Mouse (Mus musculus): ENCODE results near the gene Kiss1r. TPM values are rescaled to one million over a fixed set of nuclear protein-coding genes. Genes with fewer than 3 reads are reported as not detected.

Kiss1r gene
- total RNA-seq, 4 experiments from 2014 or later: 1.1 to 5.6 (median 4.0) TPM

DNA sequence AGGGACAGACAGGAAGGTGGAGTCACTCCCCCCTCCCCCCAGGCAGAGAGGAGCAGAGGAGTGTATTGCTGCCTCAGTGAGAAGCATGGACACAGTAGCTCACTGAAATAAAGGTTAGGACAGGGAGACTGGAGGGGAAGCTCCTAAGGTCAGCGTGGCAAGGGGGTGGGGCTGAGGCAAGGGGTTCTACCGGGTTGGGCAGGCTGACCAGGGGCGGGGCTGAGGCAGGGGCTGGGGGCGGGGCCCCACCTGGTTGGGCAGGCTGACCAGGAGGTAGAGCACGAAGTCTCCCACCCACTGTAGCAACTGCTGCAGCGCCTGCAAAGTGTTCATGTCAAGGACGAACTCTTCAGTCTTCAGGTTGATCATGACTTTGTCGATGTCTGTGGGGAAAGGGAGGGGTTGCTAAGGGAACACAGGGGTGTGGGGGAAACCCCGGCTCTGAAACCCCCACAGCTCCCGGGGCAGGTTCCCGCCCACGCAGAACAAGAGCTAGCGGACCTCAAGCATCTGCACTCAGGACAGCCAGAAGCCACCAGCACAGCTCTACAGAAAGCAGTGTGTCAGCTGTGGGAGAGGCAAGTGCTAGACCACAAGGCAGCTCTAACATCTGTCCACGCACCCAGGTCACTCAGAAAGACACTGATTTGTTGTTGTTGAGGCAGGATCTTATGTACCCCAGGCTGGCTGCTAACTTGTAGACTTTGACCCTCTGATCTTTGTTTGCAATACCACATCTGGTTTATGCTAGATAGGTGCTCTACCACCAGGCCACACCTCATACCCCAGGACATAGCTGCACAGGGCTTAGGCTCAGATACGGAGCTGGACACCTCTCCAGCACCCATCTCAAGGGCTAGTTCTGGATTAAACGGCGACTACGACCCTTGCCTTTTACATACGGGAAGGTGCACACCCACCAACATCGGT is 19.2 kb upstream of the Kiss1r start:
- DNase-seq: no peak

DNA sequence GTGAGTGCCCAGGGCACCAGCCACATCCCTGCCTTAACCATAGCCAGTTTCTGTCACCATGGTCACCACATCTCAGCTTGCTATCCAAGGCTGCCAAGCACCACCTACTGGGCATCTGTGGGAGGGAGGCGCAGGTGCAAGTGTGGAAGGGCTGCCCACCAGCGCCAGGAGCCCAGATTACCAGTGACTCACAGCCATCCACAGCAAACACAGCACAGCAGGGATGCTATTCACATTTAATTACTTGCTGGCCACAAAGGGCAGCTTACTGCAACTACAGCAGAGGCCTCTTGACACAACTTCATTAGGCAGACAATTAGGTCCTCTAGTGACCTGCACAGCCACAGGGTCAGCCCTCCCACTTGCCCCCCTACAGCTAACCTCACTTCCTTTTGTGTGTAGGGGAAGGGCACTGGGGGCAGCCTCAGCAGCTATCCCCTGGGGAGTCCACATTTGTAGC is 15.8 kb upstream of the Kiss1r start:
- no peak for DNase-seq

DNA sequence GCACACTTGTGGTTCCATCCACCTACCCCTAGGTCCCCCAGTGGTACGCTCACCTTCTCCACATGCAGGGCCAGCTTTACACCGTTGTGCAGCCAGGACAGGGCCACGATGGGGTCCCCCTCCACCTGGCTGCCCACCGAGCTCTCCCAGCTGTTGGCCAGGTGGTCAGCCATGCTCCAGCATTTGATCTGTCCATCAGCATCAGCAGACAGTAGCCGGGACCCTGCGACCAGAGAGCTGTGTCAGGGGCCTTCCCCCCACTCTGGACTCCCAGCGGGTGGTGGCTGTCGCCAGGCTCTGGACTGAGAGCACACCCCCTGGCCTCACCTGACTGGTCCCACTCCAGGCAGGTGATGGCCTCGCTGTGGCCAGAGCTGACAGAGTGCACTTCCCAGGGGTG is 10.1 kb upstream of the Kiss1r start:
- no peak for DNase-seq

DNA sequence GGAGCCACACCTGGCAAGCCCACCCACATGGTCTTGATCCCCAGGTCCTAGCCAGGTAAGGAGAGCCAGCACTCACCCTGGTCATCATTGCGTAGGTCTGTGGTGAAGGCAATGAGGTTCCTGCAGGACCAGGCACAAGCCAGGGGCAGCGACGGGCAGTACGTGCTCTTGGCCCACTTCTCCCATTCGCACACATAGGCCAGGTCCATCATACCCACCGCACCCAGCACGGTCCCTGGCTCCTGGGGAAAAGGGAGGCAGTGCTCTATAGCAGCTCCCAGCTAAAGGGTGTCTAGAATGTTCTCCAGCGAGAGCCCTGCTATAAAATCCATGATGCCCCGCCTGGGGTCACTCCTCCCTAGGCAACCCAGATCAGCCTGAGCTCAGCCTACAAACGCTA is 9.4 kb upstream of the Kiss1r start:
- no peak for DNase-seq

DNA sequence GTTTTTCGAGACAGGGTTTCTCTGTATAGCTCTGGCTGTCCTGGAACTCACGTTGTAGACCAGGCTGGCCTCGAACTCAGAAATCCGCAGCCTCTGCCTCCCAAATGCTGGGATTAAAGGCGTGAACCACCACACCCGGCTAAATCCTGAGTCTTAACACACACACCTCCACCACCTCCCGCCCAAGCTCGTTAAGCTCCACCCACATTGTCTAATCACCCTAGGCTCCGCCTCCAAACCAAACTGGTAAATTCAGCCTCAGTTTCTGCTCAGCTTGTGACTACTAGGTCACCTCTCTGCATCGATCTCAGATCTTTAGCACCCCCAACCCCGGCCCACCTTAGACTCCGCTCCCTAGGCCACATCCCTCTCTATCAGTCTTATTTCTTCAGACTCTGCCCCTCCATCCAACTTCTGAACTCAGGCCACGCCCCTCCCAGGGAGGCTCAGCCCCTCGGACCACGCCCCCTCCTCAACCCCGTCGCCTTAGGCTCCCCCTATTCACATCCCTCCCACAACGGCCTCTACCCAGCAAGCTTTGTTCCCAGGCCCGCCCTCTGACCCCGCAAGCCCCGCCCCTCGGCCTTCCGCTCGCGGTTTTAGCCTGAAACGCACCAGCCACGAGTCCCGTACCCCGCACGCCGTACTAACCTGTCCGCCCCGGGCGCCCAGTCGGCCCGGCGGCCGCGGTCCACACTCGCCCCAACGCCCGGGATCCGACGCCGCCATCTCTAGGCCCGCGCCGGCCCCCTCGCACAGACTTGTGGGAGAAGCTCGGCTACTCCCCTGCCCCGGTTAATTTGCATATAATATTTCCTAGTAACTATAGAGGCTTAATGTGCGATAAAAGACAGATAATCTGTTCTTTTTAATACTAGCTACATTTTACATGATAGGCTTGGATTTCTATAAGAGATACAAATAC is 8.3 kb upstream of the Kiss1r start, which contains the start of gene Med16:
Gene Med16 (minus strand): TSS at position 757 of the 925 bp plus-strand sequence.
- DNase-seq: peak; percentile 97

DNA sequence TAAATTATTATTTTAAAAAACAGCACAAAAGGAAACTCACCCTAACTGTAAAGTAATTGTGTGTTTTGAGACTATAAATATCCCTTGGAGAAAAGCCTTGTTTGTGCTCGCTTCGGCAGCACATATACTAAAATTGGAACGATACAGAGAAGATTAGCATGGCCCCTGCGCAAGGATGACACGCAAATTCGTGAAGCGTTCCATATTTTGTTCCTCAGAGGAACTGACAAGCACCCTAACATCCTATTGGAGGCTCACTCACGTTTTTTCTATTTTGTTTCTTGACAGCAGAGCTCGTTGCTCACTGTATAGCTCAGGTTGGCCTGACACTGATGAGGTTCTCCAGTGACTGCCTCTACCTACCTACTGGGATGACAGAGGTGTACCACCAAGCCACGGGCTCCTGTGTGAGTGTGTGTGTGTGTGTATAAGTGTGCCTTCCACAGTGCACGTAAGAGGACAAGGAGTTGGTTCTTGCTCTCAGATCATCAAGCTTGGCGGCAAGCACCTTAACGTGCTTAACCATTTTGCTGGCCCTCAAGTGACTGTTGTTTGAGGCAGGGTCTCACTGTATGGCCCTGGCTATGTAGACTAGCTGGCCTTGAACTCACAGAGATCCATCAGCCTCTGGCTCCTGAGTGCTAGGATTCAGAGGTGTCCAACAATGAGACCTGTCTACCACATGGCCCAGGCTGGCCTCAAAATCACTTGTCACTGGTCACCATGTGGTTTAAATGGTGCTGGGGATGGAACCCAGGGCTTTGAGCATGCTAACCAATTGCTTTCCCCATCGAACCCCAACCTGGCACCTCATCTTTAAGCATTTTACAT is 7.5 kb upstream of the Kiss1r start:
- no peak for DNase-seq

DNA sequence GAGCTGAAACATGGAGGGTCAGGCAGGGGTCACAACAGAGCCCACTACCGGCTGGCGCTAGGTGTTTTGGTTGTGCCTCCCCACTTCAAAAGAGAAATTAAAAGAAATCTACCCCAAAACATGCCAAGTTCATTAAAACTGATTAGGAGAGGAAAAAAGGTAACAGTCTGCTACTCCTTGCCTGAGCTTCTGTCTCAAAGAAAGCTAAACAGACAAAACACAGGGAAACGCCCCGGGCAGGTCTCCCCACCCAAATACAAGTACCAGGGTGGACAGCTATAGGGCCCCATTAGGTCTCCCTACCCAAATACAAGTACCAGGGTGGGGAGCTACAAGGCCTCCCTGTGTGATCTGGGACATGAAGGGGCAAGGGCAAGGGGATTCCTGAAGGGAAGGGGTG is 6.2 kb upstream of the Kiss1r start, which contains the start of gene Gm26602:
Gene Gm26602 (plus strand): TSS at position 301 of the 400 bp plus-strand sequence.
- DNase-seq: no peak

DNA sequence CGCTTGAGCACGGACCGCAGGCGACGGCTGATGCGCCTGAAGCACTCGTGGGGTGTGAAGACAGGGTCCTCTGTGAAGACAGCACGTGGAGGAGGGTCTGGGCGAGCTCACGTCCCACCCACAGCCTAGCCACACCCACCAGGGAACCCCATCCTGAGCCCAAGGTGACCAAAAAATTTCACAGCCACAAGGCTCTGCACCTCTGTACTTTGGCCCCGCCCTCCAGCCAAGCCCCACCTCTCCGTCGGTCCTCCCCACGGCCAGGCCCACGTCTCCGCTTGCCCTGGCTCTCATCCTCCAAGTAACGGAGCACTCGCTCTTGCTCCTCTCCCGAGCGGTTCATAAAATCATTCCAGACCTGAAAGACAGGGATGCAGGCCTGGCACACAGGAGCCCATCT is 4.4 kb upstream of the Kiss1r start:
- DNase-seq: no peak

DNA sequence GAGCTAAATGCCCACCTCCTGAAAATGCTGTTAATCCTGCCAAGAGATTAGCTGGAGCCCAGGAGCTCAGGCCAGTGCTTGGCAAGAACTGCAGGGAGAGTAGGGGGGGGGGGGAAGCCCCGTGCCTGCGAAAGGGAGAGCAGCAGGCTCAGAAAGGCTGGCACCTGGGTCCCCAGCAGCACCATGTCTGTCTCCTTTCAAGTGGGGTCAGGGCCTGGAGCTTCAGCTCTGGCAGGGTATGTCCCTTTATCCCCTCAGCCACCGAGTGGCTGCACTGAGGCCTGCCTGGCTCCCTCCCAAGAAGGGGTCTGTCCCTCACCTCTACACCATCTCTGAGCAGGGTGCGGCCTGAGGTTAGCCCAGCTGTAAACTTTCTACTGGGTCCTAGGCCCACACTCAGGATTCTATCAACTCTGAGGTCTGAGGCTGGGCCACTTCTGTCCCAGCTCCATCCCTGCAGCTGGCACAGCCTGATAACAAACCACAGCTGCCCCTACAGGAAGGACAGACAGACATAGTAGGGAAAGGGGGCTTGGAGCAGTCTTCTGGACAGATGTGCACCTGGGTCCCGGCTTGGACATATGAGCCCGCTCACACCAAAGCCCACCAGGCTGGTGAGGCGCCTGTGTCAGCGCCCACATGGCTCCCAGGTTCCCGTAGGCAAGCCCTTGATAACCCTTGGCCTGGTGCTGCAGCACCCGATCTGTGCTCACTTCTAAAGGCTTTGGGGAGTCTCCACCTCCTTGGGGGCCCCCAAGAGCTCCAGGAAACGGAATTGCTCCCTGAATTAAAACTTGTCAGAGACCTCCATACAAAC is 2.4 kb upstream of the Kiss1r start:
- no peak for DNase-seq

DNA sequence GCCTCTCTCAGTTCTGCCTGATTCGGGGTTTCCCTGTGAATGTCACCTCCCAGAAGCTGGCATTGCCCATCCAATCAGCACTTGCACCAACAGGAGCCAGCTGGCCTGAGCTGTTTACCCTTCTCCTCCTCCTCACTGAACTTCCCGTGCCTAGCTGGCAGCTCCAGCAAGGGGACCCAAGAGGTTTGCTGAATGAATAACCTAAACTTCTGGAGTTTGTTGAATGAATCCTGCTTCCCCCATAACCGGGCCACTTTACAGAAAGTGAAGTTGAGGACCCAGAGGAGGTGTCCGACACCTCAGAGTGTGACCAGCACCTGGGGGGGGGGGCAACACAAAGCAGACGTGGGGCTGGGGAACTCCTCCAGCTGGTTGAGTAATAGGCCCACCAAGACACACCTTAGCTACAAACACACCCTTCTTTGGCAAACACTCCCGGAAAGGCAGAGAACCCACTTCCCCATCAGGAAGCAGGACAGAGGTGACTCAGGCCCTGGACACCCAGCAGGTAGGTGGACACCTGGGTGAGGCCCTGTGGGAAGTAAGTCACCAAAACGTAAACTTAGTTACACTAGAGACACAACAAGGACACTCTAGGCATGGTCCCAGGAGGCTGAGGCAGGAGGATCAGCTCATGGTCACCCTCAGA is 1.7 kb upstream of the Kiss1r start:
- DNase-seq: no peak

DNA sequence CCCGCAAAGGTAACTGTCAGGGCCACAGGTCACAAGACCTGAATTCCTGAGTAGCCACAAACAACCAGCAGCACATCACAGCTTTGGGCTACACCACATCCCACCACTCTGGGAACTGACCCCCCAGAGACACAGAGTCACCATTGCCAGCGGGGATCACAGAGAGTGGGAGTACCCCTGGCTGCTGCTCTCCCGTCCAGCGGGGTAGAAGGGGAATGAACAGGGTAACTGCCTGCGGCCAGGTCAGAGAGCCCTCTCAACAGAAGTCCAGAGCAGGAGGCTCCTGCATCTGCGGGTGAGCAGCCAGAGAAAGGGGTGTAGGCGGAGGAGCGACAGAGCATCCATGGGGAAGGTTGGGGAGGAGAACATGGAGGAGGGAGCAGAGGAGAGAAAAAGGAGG is 690 bp upstream of the Kiss1r start:
- DNase-seq: no peak

DNA sequence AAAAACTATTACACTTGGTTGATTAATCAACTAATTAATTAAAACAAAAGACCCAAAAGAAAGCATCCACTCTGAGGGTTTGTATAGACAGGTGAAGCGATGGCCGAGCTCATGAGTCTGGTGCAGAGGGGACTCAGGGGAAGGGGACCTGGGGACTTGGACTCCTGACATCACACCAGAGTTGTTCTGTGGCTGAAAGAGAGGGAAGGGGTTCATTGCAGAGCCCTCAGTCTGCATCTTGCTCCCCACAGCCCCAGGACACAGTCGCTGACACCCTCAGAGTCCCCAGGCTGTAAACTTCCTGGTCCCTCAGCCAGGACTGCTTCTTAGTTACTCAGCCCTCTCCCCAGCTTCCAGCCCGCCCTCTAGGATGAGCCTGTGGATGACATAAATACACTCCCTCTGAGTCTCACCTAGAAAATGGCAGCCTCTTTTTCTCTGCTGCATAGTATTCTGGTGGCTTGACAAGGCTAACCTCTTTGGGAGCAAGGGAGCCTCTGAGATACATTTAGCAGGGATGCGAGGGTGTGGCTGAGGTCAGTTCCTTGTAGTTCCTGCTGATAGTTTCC is 845 bp downstream of the Kiss1r start:
- DNase-seq: no peak

DNA sequence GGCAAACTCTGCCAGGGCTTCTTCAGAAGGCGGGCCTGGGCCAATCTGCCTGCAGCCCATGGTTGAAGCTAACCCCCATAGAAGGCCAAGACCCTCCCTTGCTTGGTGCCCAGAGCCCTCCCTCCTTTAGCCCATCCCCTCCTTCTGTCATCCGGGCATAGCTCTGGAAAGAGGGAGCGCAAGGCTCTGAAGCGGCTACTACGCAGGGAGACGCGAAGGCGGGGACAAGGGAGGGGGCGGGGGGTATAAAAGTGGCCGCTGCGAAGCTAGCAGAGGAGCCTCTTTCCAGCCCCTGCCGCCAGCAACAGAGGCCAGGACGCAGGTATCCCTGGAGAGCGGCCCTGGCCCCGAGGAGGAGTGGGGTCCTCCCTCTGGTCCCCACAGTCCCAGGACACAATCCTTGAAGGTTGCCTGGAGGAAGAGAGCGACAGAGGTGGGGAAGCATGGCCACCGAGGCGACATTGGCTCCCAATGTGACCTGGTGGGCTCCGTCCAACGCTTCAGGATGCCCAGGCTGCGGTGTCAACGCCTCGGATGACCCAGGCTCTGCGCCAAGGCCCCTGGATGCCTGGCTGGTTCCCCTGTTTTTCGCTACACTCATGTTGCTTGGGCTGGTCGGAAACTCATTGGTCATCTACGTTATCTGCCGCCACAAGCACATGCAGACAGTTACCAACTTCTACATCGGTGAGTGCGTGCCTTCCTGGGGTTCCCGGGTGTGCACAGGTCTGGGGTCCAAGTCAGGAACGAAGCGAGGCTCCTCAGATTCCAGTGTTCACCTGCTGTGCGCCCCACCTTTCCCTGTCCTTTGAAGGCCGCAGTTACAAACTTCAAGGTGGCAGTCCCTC is 1.7 kb downstream of the Kiss1r start:
- DNase-seq: no peak

DNA sequence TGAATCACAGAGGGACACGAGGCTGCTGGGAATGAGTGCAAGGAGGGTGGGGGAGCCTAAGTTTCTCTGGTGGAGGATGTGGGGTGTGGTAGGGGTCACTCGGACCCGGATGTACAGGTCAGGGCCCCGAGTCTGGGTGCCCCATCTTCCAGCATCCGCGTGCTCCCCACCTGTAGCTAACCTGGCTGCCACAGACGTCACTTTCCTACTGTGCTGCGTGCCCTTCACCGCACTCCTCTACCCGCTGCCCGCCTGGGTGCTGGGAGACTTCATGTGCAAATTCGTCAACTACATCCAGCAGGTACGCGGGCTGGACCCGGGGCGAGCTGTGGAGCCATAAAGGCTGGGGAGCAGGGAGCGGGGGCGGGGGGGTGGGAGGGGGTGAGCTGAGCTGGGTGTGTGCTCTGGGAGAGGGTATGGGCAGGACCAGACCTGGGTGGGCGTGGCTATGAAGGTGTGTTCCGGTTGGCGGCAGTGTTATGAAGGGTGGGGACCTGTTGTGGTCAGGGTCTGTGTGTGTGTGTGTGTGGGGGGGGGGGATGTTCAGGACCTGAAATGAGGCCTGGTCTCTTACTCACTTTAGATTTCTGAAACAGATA is 2.6 kb downstream of the Kiss1r start:
- no peak for DNase-seq

DNA sequence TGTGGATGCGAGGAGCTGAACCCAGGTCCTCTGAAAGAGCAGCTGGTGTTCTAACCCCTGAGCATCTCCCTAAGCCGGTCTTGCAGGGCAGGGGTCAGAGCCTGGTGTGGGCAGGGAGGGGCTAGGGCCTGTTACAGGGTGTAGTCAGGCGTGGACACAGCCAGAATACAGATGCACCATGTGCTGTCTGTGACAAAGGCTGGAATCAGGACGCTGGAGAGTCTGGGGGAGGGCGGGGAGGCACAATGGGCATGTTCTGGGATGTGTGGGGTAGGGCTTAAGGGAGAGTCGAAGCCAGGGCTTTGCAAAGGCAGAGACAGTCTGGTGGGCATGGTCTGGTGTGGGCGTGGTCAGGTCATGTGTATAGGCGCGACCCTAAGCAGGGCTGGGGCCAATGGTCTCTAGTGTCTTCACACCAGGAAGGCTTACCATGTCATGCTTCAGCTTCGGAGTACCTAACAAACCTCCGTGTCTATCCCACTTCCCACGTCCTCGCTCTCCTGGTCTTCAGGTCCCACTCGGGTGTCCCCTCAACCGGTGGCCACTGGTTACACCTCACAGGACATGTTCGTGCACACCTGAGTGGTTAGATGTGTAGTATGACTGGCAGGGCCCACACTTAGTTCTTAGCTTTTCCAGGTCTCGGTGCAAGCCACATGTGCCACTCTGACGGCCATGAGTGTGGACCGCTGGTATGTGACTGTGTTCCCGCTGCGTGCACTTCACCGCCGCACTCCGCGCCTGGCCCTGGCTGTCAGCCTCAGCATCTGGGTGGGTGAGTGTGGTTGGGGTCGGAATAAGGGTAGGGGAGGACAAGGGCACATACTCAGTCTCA is 3.5 kb downstream of the Kiss1r start:
- DNase-seq: no peak

DNA sequence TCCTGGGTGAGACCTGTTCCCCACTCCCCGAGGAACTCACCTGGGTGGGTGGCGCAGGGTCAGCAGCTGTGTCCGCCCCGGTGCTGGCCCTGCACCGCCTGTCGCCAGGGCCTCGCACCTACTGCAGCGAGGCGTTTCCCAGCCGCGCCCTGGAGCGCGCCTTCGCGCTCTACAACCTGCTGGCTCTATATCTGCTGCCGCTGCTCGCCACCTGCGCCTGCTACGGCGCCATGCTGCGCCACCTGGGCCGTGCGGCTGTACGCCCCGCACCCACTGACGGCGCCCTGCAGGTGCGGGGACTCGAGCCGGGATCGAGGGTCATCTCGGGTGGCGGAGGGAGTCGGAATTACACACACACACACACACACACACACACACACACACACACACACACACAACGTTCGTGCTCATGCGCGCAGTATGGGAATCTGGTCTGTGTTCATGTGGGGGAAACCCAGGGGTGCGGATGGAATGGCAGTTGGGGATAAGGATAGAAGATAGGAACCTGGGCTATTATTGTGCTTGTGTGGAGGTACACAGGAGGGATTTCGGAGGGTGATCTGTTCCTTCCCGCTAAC is 4.3 kb downstream of the Kiss1r start, which contains the start of gene R3hdm4:
Gene R3hdm4 (minus strand): TSS at position 251 of the 578 bp plus-strand sequence.
- DNase-seq: no peak

DNA sequence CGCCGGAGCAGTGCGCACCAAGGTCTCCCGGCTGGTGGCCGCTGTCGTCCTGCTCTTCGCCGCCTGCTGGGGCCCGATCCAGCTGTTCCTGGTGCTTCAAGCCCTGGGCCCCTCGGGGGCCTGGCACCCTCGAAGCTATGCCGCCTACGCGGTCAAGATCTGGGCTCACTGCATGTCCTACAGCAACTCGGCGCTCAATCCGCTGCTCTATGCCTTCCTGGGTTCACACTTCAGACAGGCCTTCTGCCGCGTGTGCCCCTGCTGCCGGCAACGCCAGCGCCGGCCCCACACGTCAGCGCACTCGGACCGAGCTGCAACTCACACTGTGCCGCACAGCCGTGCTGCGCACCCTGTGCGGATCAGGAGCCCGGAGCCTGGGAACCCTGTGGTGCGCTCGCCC is 4.8 kb downstream of the Kiss1r start:
- no peak for DNase-seq

Data from adrenal gland, adult 8-10 months (tissue).